Mouse (Mus musculus): ENCODE measurements around the gene Retreg1.

- no peak for TF ChIP-seq CTCF (conservative IDR thresholded peaks at IDR 0.05; ENCODE audit: insufficient read depth, insufficient read length, low read depth, low read length)
- no peak for TF ChIP-seq POLR2A (IDR thresholded peaks at IDR 0.05; ENCODE audit: low read depth, low read length)
Observed at GRCm38 (mm10) chr15:25847576-25848168, 4.7 kb downstream of the Retreg1 start.
